ENCODE assay signal across 8 mouse cellular contexts in the genomic region with DNA sequence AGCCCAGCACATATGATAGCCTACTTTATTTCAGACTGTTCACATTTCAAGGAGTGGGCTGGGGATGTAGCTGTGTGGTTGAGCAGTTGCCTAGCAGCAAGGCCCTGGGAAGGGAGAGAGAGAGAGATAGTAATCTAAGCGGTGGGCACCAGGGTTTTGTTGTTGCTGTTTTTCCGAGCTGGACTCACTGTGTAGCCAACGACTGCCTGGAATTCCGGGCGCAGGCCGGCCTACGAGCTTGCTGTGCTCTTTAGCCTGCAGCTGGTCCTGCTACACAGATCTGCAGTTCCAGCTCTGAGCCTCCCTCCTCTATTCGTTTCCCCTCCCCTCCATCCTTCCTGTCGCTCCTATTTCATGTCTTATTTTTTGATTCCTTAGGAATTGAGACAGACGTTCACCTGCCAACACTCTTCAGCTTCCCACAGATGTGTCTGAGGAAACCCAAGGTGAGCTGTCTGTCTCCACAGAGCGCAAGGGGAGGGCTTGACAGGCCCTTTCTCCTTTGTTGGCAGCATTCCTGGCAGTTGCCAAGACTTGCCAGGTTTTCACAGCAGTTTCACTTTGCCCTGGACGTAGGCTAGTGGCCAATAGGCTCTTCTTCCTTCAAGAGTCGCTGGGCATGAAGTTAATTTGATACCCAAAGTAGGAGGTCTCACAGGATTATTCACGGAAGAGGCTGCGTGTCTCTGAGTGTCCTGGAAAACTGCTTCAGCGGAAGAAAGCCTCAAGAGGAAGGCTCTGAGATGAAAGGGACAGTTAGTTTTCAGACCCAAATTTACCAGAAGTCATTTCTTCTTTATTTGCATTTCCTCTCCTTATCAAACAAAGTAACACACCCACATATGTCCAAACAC. TPM values are rescaled to one million over a fixed set of nuclear protein-coding genes. Genes with fewer than 3 reads are reported as not detected.
DNase-seq lines count a peak whose midpoint lies in the region; ATAC-seq and TF ChIP-seq lines count a peak whose summit lies in the region.

No protein-coding gene starts in this region.

- intact Hi-C loops in left cerebral cortex, postnatal 36 days (cut with DNase I) = loop anchor here (2.0 kb wide), 1 partner anchor 27 kb away; no protein-coding TSS in a partner anchor

- peak overlapping the region; percentile 32; the same call in 1 of the 2 replicates for H3K4me2 ChIP-seq in intestine, embryonic 16.5 days (ENCODE audit: low read depth, low read length)
- H3K4me2 ChIP-seq in midbrain, postnatal 0 days (ENCODE audit: low read depth, low read length, poor library complexity, severe bottlenecking) = no peak overlapping the region

- 25% methylated on average over 16 of the region's 16 CpGs for WGBS in intestine, embryonic 16.5 days
- WGBS in midbrain, postnatal 0 days = 11% methylated on average over 16 of the region's 16 CpGs

- no peaks in the 10 kb centered on the region for H3K9me3 ChIP-seq in intestine, embryonic 16.5 days (ENCODE audit: control insufficient read depth, low read length)
- H3K9me3 ChIP-seq in midbrain, postnatal 0 days (ENCODE audit: low read length) = no peaks in the 10 kb centered on the region

- peak overlapping the region; percentile 3 for H3K27ac ChIP-seq in intestine, embryonic 16.5 days (ENCODE audit: low read length)
- peak overlapping the region; percentile 48 for H3K27ac ChIP-seq in midbrain, postnatal 0 days (ENCODE audit: low read depth, low read length)

- ATAC-seq in intestine, embryonic 16.5 days = peak; percentile 40; the same call in 1 of the 2 replicates
- peak; percentile 59 for ATAC-seq in midbrain, postnatal 0 days (ENCODE audit: low FRiP score)

- no peaks in the 10 kb centered on the region for H3K27me3 ChIP-seq in intestine, embryonic 16.5 days (replicated peaks; ENCODE audit: control insufficient read depth, insufficient read depth, low read length)
- H3K27me3 ChIP-seq in midbrain, postnatal 0 days (ENCODE audit: insufficient read depth, low read length) = no peaks in the 10 kb centered on the region

- TF ChIP-seq CTCF in midbrain, postnatal 0 days (IDR thresholded peaks at IDR 0.05) = no peak

- H3K9ac ChIP-seq in intestine, embryonic 16.5 days (ENCODE audit: low read depth, low read length) = no peak overlapping the region
- no peak overlapping the region for H3K9ac ChIP-seq in midbrain, postnatal 0 days (replicated peaks; ENCODE audit: low read length, poor library complexity, severe bottlenecking)

- no peaks in the 10 kb centered on the region for H3K36me3 ChIP-seq in intestine, embryonic 16.5 days (ENCODE audit: control insufficient read depth, insufficient read depth, low read length)
- no peaks in the 10 kb centered on the region for H3K36me3 ChIP-seq in midbrain, postnatal 0 days (ENCODE audit: insufficient read depth, low read length)

- peak; percentile 97 for DNase-seq in heart, adult 11 months
- no peak for DNase-seq in heart, adult 8-10 months (ENCODE audit: low spot score)
- peak; percentile 57 for DNase-seq in cerebellum, adult 9-10 months
- peak; percentile 48 for DNase-seq in forelimb bud, embryonic 11.5 days (ENCODE audit: low read depth, low spot score)
- DNase-seq in left cerebral cortex, postnatal 36 days (ENCODE audit: low spot score in 2 of 2) = peak; percentile 48 to 50
- DNase-seq in midbrain, postnatal 0 days (ENCODE audit: low spot score) = peak; percentile 88
- DNase-seq in urinary bladder, adult 2 months (ENCODE audit: low spot score) = peak; percentile 52

- peaks cover 24% of the 10 kb centered on the region for H3K4me1 ChIP-seq in intestine, embryonic 16.5 days (ENCODE audit: control insufficient read depth, insufficient read depth, low read length)
- H3K4me1 ChIP-seq in midbrain, postnatal 0 days (ENCODE audit: insufficient read depth, low read length) = peaks cover 19% of the 10 kb centered on the region; the same call in 1 of the 2 replicates

- H3K4me3 ChIP-seq in intestine, embryonic 16.5 days (ENCODE audit: low read length) = no peak overlapping the region
- H3K4me3 ChIP-seq in midbrain, postnatal 0 days (ENCODE audit: low read depth, low read length) = no peak overlapping the region

RNA-seq across cellular contexts. Expression of gene Nfkbia, which starts 28.2 kb away (rescaled TPM):
- 10 to 100 TPM; 27.4 to 65.8 (median 39.3) TPM for total RNA-seq in heart, adult 8-10 months (2022)
- 75.5 and 83.8 TPM in 2 replicates for polyA plus RNA-seq in intestine, embryonic 16.5 days (2015; fragmentation: Nextera tagmentation; extraction: Ambion mirVana)
- 10 to 100 TPM; 27.5 to 33.9 TPM for total RNA-seq in left cerebral cortex, postnatal 36 days (2021)
- total RNA-seq in midbrain, postnatal 0 days (2014; rRNA removed) = 40.8 and 51.4 TPM in 2 replicates
- polyA plus RNA-seq in midbrain, postnatal 0 days (2015; fragmentation: Nextera tagmentation; extraction: Ambion mirVana) = 74.6 and 77.3 TPM in 2 replicates
- polyA plus RNA-seq in urinary bladder, adult 2 months (2012; rRNA removed) = 69.7 and 83.8 TPM in 2 replicates
